ENCODE assay signal across 11 mouse cellular contexts in the genomic region with DNA sequence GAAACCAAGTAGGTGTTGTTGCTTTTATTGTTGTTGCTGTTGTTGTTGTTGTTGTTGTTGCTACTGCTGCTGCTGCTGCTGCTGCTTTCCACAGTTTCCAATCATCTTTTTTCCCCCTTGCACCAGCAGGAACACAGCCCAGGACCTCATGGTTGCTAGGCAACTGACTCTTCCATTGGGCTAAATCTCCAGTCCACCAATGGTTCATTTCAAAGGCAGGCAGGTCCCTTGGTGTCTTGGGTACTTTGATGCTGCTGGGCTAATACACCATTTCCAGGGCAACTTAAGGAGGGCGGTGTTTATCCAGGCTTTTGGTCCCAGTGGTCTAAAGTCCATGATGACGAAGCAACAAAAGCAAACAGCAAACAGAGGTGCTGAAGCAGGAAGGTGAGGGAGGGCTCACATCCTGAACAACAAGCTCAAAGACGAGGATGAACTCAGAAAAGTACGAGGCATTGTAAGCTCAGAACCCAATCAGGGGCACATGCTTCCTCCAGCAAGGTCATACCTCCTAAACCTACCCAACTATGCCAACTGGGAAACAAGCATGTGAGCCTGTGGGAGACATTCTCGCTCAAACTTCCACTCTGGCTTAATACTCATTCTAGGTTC. TPM values are rescaled to one million over a fixed set of nuclear protein-coding genes. Genes with fewer than 3 reads are reported as not detected.
DNase-seq lines count a peak whose midpoint lies in the region; ATAC-seq and TF ChIP-seq lines count a peak whose summit lies in the region.
"Had no signal": no experiment of that assay in that cellular context is flagged by ENCODE, and none has a peak within 500 bp of the region (broad histone marks: within the 10 kb centered on the region; RNA-seq: fewer than 3 reads in every experiment).

No protein-coding gene starts in this region.

- H3K4me3 ChIP-seq in kidney, adult 2 months (ENCODE audit: insufficient read depth, low read depth, low read length): no peak overlapping the region
- H3K4me3 ChIP-seq in hindbrain, embryonic 12.5 days: no peak overlapping the region
- H3K4me3 ChIP-seq in limb, embryonic 14.5 days (replicated peaks; ENCODE audit: low read length): no peak overlapping the region
- H3K4me3 ChIP-seq in neural tube, embryonic 14.5 days (ENCODE audit: low read depth, low read length): no peak overlapping the region

- H3K4me2 ChIP-seq in hindbrain, embryonic 12.5 days (replicated peaks): no peak overlapping the region
- no peak overlapping the region for H3K4me2 ChIP-seq in limb, embryonic 14.5 days (replicated peaks; ENCODE audit: low read depth, low read length, severe bottlenecking)
- no peak overlapping the region for H3K4me2 ChIP-seq in neural tube, embryonic 14.5 days (ENCODE audit: low read depth, low read length)

- H3K9me3 ChIP-seq in hindbrain, embryonic 12.5 days (replicated peaks): no peaks in the 10 kb centered on the region
- H3K9me3 ChIP-seq in limb, embryonic 14.5 days (ENCODE audit: control insufficient read depth, low read length): no peaks in the 10 kb centered on the region
- no peaks in the 10 kb centered on the region for H3K9me3 ChIP-seq in neural tube, embryonic 14.5 days (ENCODE audit: control insufficient read depth, low read length)

- TF ChIP-seq POLR2A in kidney, adult 2 months (IDR thresholded peaks at IDR 0.05; ENCODE audit: low read depth, low read length): no peak
- TF ChIP-seq POLR2A in limb, embryonic 14.5 days (IDR thresholded peaks at IDR 0.05; ENCODE audit: borderline replicate concordance, extremely low read depth, insufficient read depth, insufficient read length): no peak

- 65% methylated on average over 5 of the region's 5 CpGs for WGBS in kidney, adult 2 months
- WGBS in hindbrain, embryonic 12.5 days: 66% methylated on average over 5 of the region's 5 CpGs
- 76% methylated on average over 5 of the region's 5 CpGs for WGBS in limb, embryonic 14.5 days
- 57% methylated on average over 5 of the region's 5 CpGs for WGBS in neural tube, embryonic 14.5 days

- no peak for TF ChIP-seq CTCF in kidney, adult 2 months (conservative IDR thresholded peaks at IDR 0.05; ENCODE audit: insufficient read depth, insufficient read length, low read depth, low read length)

- H3K4me1 ChIP-seq in kidney, adult 2 months (ENCODE audit: control insufficient read depth, insufficient read depth, low read length): peaks cover 2% of the 10 kb centered on the region; the same call in 1 of the 2 replicates
- H3K4me1 ChIP-seq in hindbrain, embryonic 12.5 days: peaks cover 14% of the 10 kb centered on the region
- peaks cover 19% of the 10 kb centered on the region for H3K4me1 ChIP-seq in limb, embryonic 14.5 days (ENCODE audit: control insufficient read depth, insufficient read depth, low read length)
- 0 out of 2 replicates have a peak, but pooled peaks cover 12% of the 10 kb centered on the region for H3K4me1 ChIP-seq in neural tube, embryonic 14.5 days (ENCODE audit: control insufficient read depth, insufficient read depth, low read length)

- peak; percentile 49 for ATAC-seq in hindbrain, embryonic 12.5 days (ENCODE audit: low FRiP score)
- ATAC-seq in limb, embryonic 14.5 days (ENCODE audit: low FRiP score, low read depth): no peak
- ATAC-seq in neural tube, embryonic 14.5 days (ENCODE audit: low read depth): peak; percentile 53; the same call in 1 of the 2 replicates

- no peaks in the 10 kb centered on the region for H3K27me3 ChIP-seq in kidney, adult 2 months (replicated peaks; ENCODE audit: control insufficient read depth, insufficient read depth, low read length)
- H3K27me3 ChIP-seq in hindbrain, embryonic 12.5 days: no peaks in the 10 kb centered on the region
- H3K27me3 ChIP-seq in limb, embryonic 14.5 days (ENCODE audit: control insufficient read depth, insufficient read depth, low read length): no peaks in the 10 kb centered on the region
- H3K27me3 ChIP-seq in neural tube, embryonic 14.5 days (ENCODE audit: control insufficient read depth, insufficient read depth, low read length): no peaks in the 10 kb centered on the region

- no peak overlapping the region for H3K27ac ChIP-seq in kidney, adult 2 months (ENCODE audit: insufficient read depth, low read depth, low read length)
- H3K27ac ChIP-seq in hindbrain, embryonic 12.5 days: no peak overlapping the region
- H3K27ac ChIP-seq in limb, embryonic 14.5 days (replicated peaks; ENCODE audit: low read depth, low read length): peak overlapping the region; percentile 53; the same call in 1 of the 2 replicates
- H3K27ac ChIP-seq in neural tube, embryonic 14.5 days (ENCODE audit: low read depth, low read length): no peak overlapping the region

- H3K36me3 ChIP-seq in kidney, adult 2 months (ENCODE audit: control insufficient read depth, insufficient read depth, low read length): no peaks in the 10 kb centered on the region
- H3K36me3 ChIP-seq in hindbrain, embryonic 12.5 days: no peaks in the 10 kb centered on the region
- H3K36me3 ChIP-seq in limb, embryonic 14.5 days (ENCODE audit: control insufficient read depth, insufficient read depth, low read length): no peaks in the 10 kb centered on the region
- no peaks in the 10 kb centered on the region for H3K36me3 ChIP-seq in neural tube, embryonic 14.5 days (ENCODE audit: control insufficient read depth, insufficient read depth, low read length)

- peak; percentile 27 for DNase-seq in kidney, adult 2 months
- DNase-seq in kidney, adult 18-20 months: no peak
- DNase-seq in limb, embryonic 14.5 days (ENCODE audit: low spot score): no peak
- no peak for DNase-seq in cerebellum, postnatal 10 days
- no peak for DNase-seq in left cerebral cortex, adult 8-10 months (ENCODE audit: low spot score in 2 of 2)
- no peak for DNase-seq in ovary, postnatal 14 days (ENCODE audit: low spot score)
- DNase-seq: cerebellum, adult 8-10 months; heart, postnatal 10 days; lung, adult 2 months had no signal

- H3K9ac ChIP-seq in hindbrain, embryonic 12.5 days: no peak overlapping the region
- H3K9ac ChIP-seq in limb, embryonic 14.5 days (ENCODE audit: low read depth, low read length, severe bottlenecking): no peak overlapping the region
- H3K9ac ChIP-seq in neural tube, embryonic 14.5 days (replicated peaks; ENCODE audit: low read depth, low read length): no peak overlapping the region

RNA-seq across cellular contexts. Expression of a gene that starts 35.7 kb away (rescaled TPM):
- polyA plus RNA-seq in kidney, adult 2 months (2012; rRNA removed): 13.5 and 16.4 TPM in 2 replicates
- 17.4 and 19.9 TPM in 2 replicates for polyA plus RNA-seq in hindbrain, embryonic 12.5 days (2016; fragmentation: Nextera tagmentation; extraction: Ambion mirVana)
- 22.6 and 25.7 TPM in 2 replicates for polyA plus RNA-seq in limb, embryonic 14.5 days (2012; rRNA removed)
- polyA plus RNA-seq in limb, embryonic 14.5 days (2014; fragmentation: Nextera tagmentation; extraction: Ambion mirVana): 24.1 and 24.6 TPM in 2 replicates
- polyA plus RNA-seq in neural tube, embryonic 14.5 days (2014; fragmentation: Nextera tagmentation; extraction: Ambion mirVana): 25.9 and 26.4 TPM in 2 replicates
- 10 to 100 TPM; 16.4 to 17.3 (median 16.9) TPM for total RNA-seq in left cerebral cortex, adult 8-10 months (2022)
